Mouse (Mus musculus): ENCODE data around the gene Hormad1. TPM values are rescaled to one million over a fixed set of nuclear protein-coding genes. Genes with fewer than 3 reads are reported as not detected.

Hormad1 gene
- not detected in 2 replicates for polyA plus RNA-seq (2015; fragmentation: Nextera tagmentation; extraction: Ambion mirVana)

DNA sequence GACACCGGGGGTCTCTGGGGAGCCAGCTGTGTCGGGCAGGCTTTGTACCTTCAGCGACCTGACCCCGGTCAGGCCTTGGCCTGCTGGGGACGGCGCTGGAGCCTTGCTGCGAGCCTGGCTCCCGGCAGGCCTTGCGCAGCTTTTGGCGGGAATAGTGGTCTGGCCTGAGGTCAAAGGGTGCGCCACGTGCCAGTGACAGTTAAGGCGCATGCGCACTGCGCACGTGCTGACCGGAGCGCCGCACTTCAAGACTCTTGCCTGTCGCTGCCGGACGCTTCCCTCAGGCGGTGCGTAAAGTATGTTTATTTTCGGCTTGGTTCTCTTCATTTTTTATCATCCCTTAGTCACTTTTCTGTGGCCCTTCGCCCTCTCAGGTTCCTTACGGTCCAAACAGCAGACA lies at the start of gene Hormad1:
Gene Hormad1, plus strand, starts transcription at position 241 of the 400 bp plus-strand sequence.
- H3K27me3 ChIP-seq (ENCODE audit: control insufficient read depth, insufficient read depth, low read length) = no peaks in the 10 kb centered on the region
- no peak for ATAC-seq (ENCODE audit: insufficient read depth, low FRiP score)
- 90% methylated on average over 27 of the region's 27 CpGs for WGBS
- H3K36me3 ChIP-seq (ENCODE audit: control insufficient read depth, insufficient read depth, low read length) = no peaks in the 10 kb centered on the region
- no peak within 1 kb of the TSS for H3K4me2 ChIP-seq (ENCODE audit: low read depth, low read length)
- H3K4me3 ChIP-seq (replicated peaks; ENCODE audit: low read length) = no peak within 1 kb of the TSS
- H3K27ac ChIP-seq (ENCODE audit: low read length) = no peak within 1 kb of the TSS
- H3K9ac ChIP-seq (ENCODE audit: low read length) = no peak within 1 kb of the TSS
- H3K4me1 ChIP-seq (ENCODE audit: control insufficient read depth, insufficient read depth, low read length) = no peaks in the 10 kb centered on the region
- no peaks in the 10 kb centered on the region for H3K9me3 ChIP-seq (replicated peaks; ENCODE audit: control insufficient read depth, low read length)

GRCm38 (mm10) chr3:95511611-95512180 lies 47.8 kb upstream of the Hormad1 start:
- 69% methylated on average over 9 of the region's 9 CpGs for WGBS
- no peak overlapping the region for H3K27ac ChIP-seq (ENCODE audit: low read length)
- H3K4me2 ChIP-seq (ENCODE audit: low read depth, low read length) = no peak overlapping the region
- H3K9me3 ChIP-seq (replicated peaks; ENCODE audit: control insufficient read depth, low read length) = no peaks in the 10 kb centered on the region
- H3K36me3 ChIP-seq (ENCODE audit: control insufficient read depth, insufficient read depth, low read length) = no peaks in the 10 kb centered on the region
- no peaks in the 10 kb centered on the region for H3K27me3 ChIP-seq (ENCODE audit: control insufficient read depth, insufficient read depth, low read length)
- no peaks in the 10 kb centered on the region for H3K4me1 ChIP-seq (ENCODE audit: control insufficient read depth, insufficient read depth, low read length)
- H3K4me3 ChIP-seq (replicated peaks; ENCODE audit: low read length) = no peak overlapping the region
- ATAC-seq (ENCODE audit: insufficient read depth, low FRiP score) = no peak
- no peak overlapping the region for H3K9ac ChIP-seq (ENCODE audit: low read length)

GRCm38 (mm10) chr3:95516614-95517041 lies 42.8 kb upstream of the Hormad1 start:
- Histone ChIP-seq H3K4me2 (ENCODE audit: low read depth, low read length) (no peak overlapping the region), H3K36me3 (ENCODE audit: control insufficient read depth, insufficient read depth, low read length) (no peaks in the 10 kb centered on the region), H3K4me1 (ENCODE audit: control insufficient read depth, insufficient read depth, low read length) (peaks cover 6% of the 10 kb centered on the region; the same call in 1 of the 2 replicates), H3K27me3 (ENCODE audit: control insufficient read depth, insufficient read depth, low read length) (no peaks in the 10 kb centered on the region), H3K9ac (ENCODE audit: low read length) (no peak overlapping the region), H3K27ac (ENCODE audit: low read length) (no peak overlapping the region), H3K9me3 (replicated peaks; ENCODE audit: control insufficient read depth, low read length) (no peaks in the 10 kb centered on the region), H3K4me3 (replicated peaks; ENCODE audit: low read length) (no peak overlapping the region)
- peak; percentile 67 for ATAC-seq (ENCODE audit: insufficient read depth, low FRiP score)
- WGBS = 81% methylated on average over 3 of the region's 3 CpGs

GRCm38 (mm10) chr3:95517493-95517898 lies 42.0 kb upstream of the Hormad1 start:
- Histone ChIP-seq H3K27me3 (ENCODE audit: control insufficient read depth, insufficient read depth, low read length) (no peaks in the 10 kb centered on the region), H3K9ac (ENCODE audit: low read length) (no peak overlapping the region; the same call in 1 of the 2 replicates), H3K4me3 (replicated peaks; ENCODE audit: low read length) (no peak overlapping the region), H3K9me3 (replicated peaks; ENCODE audit: control insufficient read depth, low read length) (no peaks in the 10 kb centered on the region), H3K4me1 (ENCODE audit: control insufficient read depth, insufficient read depth, low read length) (peaks cover 6% of the 10 kb centered on the region; the same call in 1 of the 2 replicates), H3K4me2 (ENCODE audit: low read depth, low read length) (no peak overlapping the region), H3K36me3 (ENCODE audit: control insufficient read depth, insufficient read depth, low read length) (no peaks in the 10 kb centered on the region), H3K27ac (ENCODE audit: low read length) (peak overlapping the region; percentile 18; the same call in 1 of the 2 replicates)
- 19% methylated on average over 10 of the region's 10 CpGs for WGBS
- ATAC-seq (ENCODE audit: insufficient read depth, low FRiP score) = 0 out of 2 replicates have a peak, but pooled peaks have one; percentile 52

GRCm38 (mm10) chr3:95518891-95519290 lies 40.6 kb upstream of the Hormad1 start:
- H3K9me3 ChIP-seq (replicated peaks; ENCODE audit: control insufficient read depth, low read length) = no peaks in the 10 kb centered on the region
- 78% methylated on average over 7 of the region's 7 CpGs for WGBS
- H3K4me1 ChIP-seq (ENCODE audit: control insufficient read depth, insufficient read depth, low read length) = peaks cover 6% of the 10 kb centered on the region; the same call in 1 of the 2 replicates
- no peak overlapping the region for H3K9ac ChIP-seq (ENCODE audit: low read length)
- H3K36me3 ChIP-seq (ENCODE audit: control insufficient read depth, insufficient read depth, low read length) = no peaks in the 10 kb centered on the region
- no peaks in the 10 kb centered on the region for H3K27me3 ChIP-seq (ENCODE audit: control insufficient read depth, insufficient read depth, low read length)
- no peak overlapping the region for H3K27ac ChIP-seq (ENCODE audit: low read length)
- no peak overlapping the region for H3K4me2 ChIP-seq (ENCODE audit: low read depth, low read length)
- H3K4me3 ChIP-seq (replicated peaks; ENCODE audit: low read length) = no peak overlapping the region
- ATAC-seq (ENCODE audit: insufficient read depth, low FRiP score) = no peak

DNA sequence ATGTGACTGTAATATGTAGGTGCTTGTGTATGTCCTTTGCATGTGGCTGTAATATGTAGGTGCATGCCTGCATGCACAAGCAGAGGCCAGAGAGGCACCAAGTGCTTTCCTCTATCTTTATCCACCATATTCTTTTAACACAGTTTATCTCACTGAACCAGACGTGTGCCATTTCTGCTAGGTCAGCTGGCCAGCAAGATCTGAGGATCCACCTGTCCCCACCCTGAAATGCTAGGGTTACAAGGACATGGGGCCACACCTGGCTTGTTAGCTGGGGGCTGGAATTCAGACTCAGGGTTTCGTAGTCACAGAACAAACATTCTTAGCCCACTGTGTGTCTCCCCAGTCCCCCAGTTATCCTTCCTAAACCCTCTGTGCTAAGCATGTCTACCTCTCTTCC lies 40.2 kb upstream of the Hormad1 start:
- peaks cover 6% of the 10 kb centered on the region; the same call in 1 of the 2 replicates for H3K4me1 ChIP-seq (ENCODE audit: control insufficient read depth, insufficient read depth, low read length)
- no peak overlapping the region for H3K9ac ChIP-seq (ENCODE audit: low read length)
- peak; percentile 16; the same call in 1 of the 2 replicates for ATAC-seq (ENCODE audit: insufficient read depth, low FRiP score)
- no peaks in the 10 kb centered on the region for H3K36me3 ChIP-seq (ENCODE audit: control insufficient read depth, insufficient read depth, low read length)
- H3K9me3 ChIP-seq (replicated peaks; ENCODE audit: control insufficient read depth, low read length) = no peaks in the 10 kb centered on the region
- H3K27me3 ChIP-seq (ENCODE audit: control insufficient read depth, insufficient read depth, low read length) = no peaks in the 10 kb centered on the region
- 53% methylated on average over 2 of the region's 2 CpGs for WGBS
- no peak overlapping the region for H3K27ac ChIP-seq (ENCODE audit: low read length)
- no peak overlapping the region for H3K4me2 ChIP-seq (ENCODE audit: low read depth, low read length)
- H3K4me3 ChIP-seq (replicated peaks; ENCODE audit: low read length) = no peak overlapping the region

GRCm38 (mm10) chr3:95520100-95520499 lies 39.4 kb upstream of the Hormad1 start:
- Histone ChIP-seq H3K4me3 (replicated peaks; ENCODE audit: low read length) (no peak overlapping the region), H3K27me3 (ENCODE audit: control insufficient read depth, insufficient read depth, low read length) (no peaks in the 10 kb centered on the region), H3K4me2 (ENCODE audit: low read depth, low read length) (no peak overlapping the region), H3K36me3 (ENCODE audit: control insufficient read depth, insufficient read depth, low read length) (no peaks in the 10 kb centered on the region), H3K9me3 (replicated peaks; ENCODE audit: control insufficient read depth, low read length) (no peaks in the 10 kb centered on the region), H3K4me1 (ENCODE audit: control insufficient read depth, insufficient read depth, low read length) (peaks cover 6% of the 10 kb centered on the region; the same call in 1 of the 2 replicates), H3K9ac (ENCODE audit: low read length) (no peak overlapping the region), H3K27ac (ENCODE audit: low read length) (no peak overlapping the region)
- 81% methylated on average over 3 of the region's 3 CpGs for WGBS
- ATAC-seq (ENCODE audit: insufficient read depth, low FRiP score) = no peak

GRCm38 (mm10) chr3:95521168-95521567 lies 38.3 kb upstream of the Hormad1 start:
- WGBS = 87% methylated on average over 10 of the region's 10 CpGs
- Histone ChIP-seq H3K27me3 (ENCODE audit: control insufficient read depth, insufficient read depth, low read length) (no peaks in the 10 kb centered on the region), H3K27ac (ENCODE audit: low read length) (no peak overlapping the region), H3K4me3 (replicated peaks; ENCODE audit: low read length) (no peak overlapping the region), H3K9me3 (replicated peaks; ENCODE audit: control insufficient read depth, low read length) (no peaks in the 10 kb centered on the region), H3K9ac (ENCODE audit: low read length) (no peak overlapping the region), H3K4me1 (ENCODE audit: control insufficient read depth, insufficient read depth, low read length) (peaks cover 6% of the 10 kb centered on the region; the same call in 1 of the 2 replicates), H3K36me3 (ENCODE audit: control insufficient read depth, insufficient read depth, low read length) (no peaks in the 10 kb centered on the region), H3K4me2 (ENCODE audit: low read depth, low read length) (no peak overlapping the region)
- ATAC-seq (ENCODE audit: insufficient read depth, low FRiP score) = no peak

DNA sequence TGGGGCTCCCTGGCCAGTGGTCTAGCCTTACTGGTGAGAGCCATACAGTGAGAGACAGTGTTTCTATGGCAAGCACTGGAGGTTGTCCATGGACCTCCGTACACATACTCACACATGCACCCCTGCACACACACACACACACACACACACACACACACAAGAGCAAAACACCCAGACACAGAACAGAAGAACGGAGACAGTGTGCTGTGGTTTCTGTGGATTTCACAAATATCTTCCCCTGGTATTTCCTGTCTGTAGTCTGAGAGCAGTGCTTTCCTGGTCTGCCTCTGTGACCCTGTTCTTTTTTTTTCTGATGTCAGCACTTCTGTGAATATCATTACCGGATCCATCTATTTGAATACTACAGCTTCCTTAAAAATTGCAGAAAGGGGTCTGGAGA lies 35.8 kb upstream of the Hormad1 start:
- Histone ChIP-seq H3K36me3 (ENCODE audit: control insufficient read depth, insufficient read depth, low read length) (no peaks in the 10 kb centered on the region), H3K27ac (ENCODE audit: low read length) (no peak overlapping the region), H3K9me3 (replicated peaks; ENCODE audit: control insufficient read depth, low read length) (no peaks in the 10 kb centered on the region), H3K4me2 (ENCODE audit: low read depth, low read length) (no peak overlapping the region), H3K9ac (ENCODE audit: low read length) (no peak overlapping the region), H3K27me3 (ENCODE audit: control insufficient read depth, insufficient read depth, low read length) (no peaks in the 10 kb centered on the region), H3K4me1 (ENCODE audit: control insufficient read depth, insufficient read depth, low read length) (no peaks in the 10 kb centered on the region), H3K4me3 (replicated peaks; ENCODE audit: low read length) (no peak overlapping the region)
- ATAC-seq (ENCODE audit: insufficient read depth, low FRiP score) = no peak
- 44% methylated on average over 3 of the region's 3 CpGs for WGBS

All from stomach, embryonic 16.5 days (tissue).